Mouse (Mus musculus) hindbrain, embryonic 13.5 days (tissue): ENCODE measurements around the gene Cyp24a1. TPM values are rescaled to one million over a fixed set of nuclear protein-coding genes. Genes with fewer than 3 reads are reported as not detected.
A peak's percentile ranks its signal among the peaks of the same experiment; 100 is the strongest.

Experiments
- ATAC-seq: fragments of 200-750 bp; cut with Nextera tagmentation; 2 replicates; pipeline ENCODE4 v1.8.0; 2017; ENCODE audit warnings: moderate TSS enrichment; ENCODE audit not compliant: low FRiP score
- H3K27ac ChIP-seq: fragments of 300-500 bp; sonication (generic); 2 replicates; pipeline ENCODE4 v1.5.1; 2015; ENCODE audit warnings: inconsistent platforms, mild to moderate bottlenecking, moderate library complexity
- H3K27me3 ChIP-seq: fragments of 300-500 bp; sonication (generic); 2 replicates; pipeline ENCODE4 v1.6.1; 2015; ENCODE audit warnings: mild to moderate bottlenecking, inconsistent platforms
- H3K36me3 ChIP-seq: fragments of 300-500 bp; sonication (generic); 2 replicates; pipeline ENCODE4 v1.6.1; 2015; ENCODE audit warnings: mild to moderate bottlenecking, inconsistent platforms
- H3K4me1 ChIP-seq: fragments of 300-500 bp; sonication (generic); replicated peaks from 2 replicates; pipeline ENCODE4 v1.6.1; 2015; ENCODE audit warnings: inconsistent platforms
- H3K4me2 ChIP-seq: fragments of 300-500 bp; sonication (generic); 2 replicates; pipeline ENCODE4 v1.6.1; 2015; ENCODE audit warnings: inconsistent platforms, mild to moderate bottlenecking, moderate library complexity
- H3K4me3 ChIP-seq: fragments of 300-500 bp; sonication (generic); 2 replicates; pipeline ENCODE4 v1.5.1; 2015; ENCODE audit warnings: mild to moderate bottlenecking, inconsistent platforms
- H3K9ac ChIP-seq: fragments of 300-500 bp; sonication (generic); 2 replicates; pipeline ENCODE4 v1.6.1; 2015; ENCODE audit warnings: mild to moderate bottlenecking, inconsistent platforms
- H3K9me3 ChIP-seq: fragments of 300-500 bp; sonication (generic); 2 replicates; pipeline ENCODE4 v1.6.1; 2016; ENCODE audit warnings: inconsistent platforms
- WGBS: fragments of 180-500 bp; shearing (Covaris S2); methylation state at CpG from one replicate; pipeline ENCODE4 v1.1.7; 2015; 5-methylcytosine and 5-hydroxymethylcytosine counted together
- polyA plus RNA-seq: library from polyadenylated mRNA; unstranded; fragments of >200 nt; fragmentation: Nextera tagmentation; extraction: Ambion mirVana; gene quantifications from 2 replicates; pipeline ENCODE4 v1.2.1, GENCODE M21; 2015

The Cyp24a1 gene
- polyA plus RNA-seq, 1 experiment from 2014 or later, result not detected

- Histone ChIP-seq H3K4me3 (no peak overlapping the region), H3K36me3 (no peaks in the 10 kb centered on the region), H3K27me3 (peaks cover 25% of the 10 kb centered on the region; the same call in 1 of the 2 replicates), H3K4me2 (peak overlapping the region; percentile 23), H3K4me1 (peaks cover 6% of the 10 kb centered on the region), H3K27ac (peak overlapping the region; percentile 10; the same call in 1 of the 2 replicates), H3K9me3 (no peaks in the 10 kb centered on the region), H3K9ac (0 out of 2 replicates have a peak overlapping the region, but pooled peaks have one; percentile 14)
- ATAC-seq, result no peak
- WGBS, result 49% methylated on average over 7 of the region's 7 CpGs
Observed at GRCm38 (mm10) chr2:170487202-170487601, 9.7 kb downstream of the Cyp24a1 start.

GRCm38 (mm10) chr2:170483914-170484313 is 13.0 kb downstream of the Cyp24a1 start:
- no peak overlapping the region for H3K4me2 ChIP-seq
- ATAC-seq, result no peak
- WGBS, result 80% methylated on average over 11 of the region's 11 CpGs

GRCm38 (mm10) chr2:170482019-170482540 is 14.9 kb downstream of the Cyp24a1 start:
- H3K9me3 ChIP-seq, result no peaks in the 10 kb centered on the region
- H3K9ac ChIP-seq, result no peak overlapping the region
- H3K4me1 ChIP-seq, result no peaks in the 10 kb centered on the region
- ATAC-seq, result no peak
- no peak overlapping the region for H3K27ac ChIP-seq
- peaks cover 10% of the 10 kb centered on the region; the same call in 1 of the 2 replicates for H3K27me3 ChIP-seq
- no peak overlapping the region for H3K4me2 ChIP-seq
- 72% methylated on average over 10 of the region's 10 CpGs for WGBS
- no peak overlapping the region for H3K4me3 ChIP-seq
- H3K36me3 ChIP-seq, result no peaks in the 10 kb centered on the region

More at GRCm38 (mm10) chr2:170483914-170484313, 13.0 kb downstream of the Cyp24a1 start:
- Histone ChIP-seq H3K9ac (no peak overlapping the region), H3K27me3 (peaks cover 10% of the 10 kb centered on the region; the same call in 1 of the 2 replicates), H3K36me3 (no peaks in the 10 kb centered on the region), H3K9me3 (no peaks in the 10 kb centered on the region), H3K4me1 (peaks cover 6% of the 10 kb centered on the region), H3K4me3 (no peak overlapping the region), H3K27ac (no peak overlapping the region)

GRCm38 (mm10) chr2:170476643-170477042 is 20.3 kb downstream of the Cyp24a1 start:
- no peaks in the 10 kb centered on the region for H3K36me3 ChIP-seq
- no peak overlapping the region for H3K9ac ChIP-seq
- H3K9me3 ChIP-seq, result no peaks in the 10 kb centered on the region
- 86% methylated on average over 8 of the region's 8 CpGs for WGBS
- no peak for ATAC-seq
- no peak overlapping the region for H3K27ac ChIP-seq
- H3K4me3 ChIP-seq, result no peak overlapping the region
- no peak overlapping the region for H3K4me2 ChIP-seq
- no peaks in the 10 kb centered on the region for H3K27me3 ChIP-seq
- H3K4me1 ChIP-seq, result no peaks in the 10 kb centered on the region

GRCm38 (mm10) chr2:170476215-170476614 is 20.7 kb downstream of the Cyp24a1 start:
- Histone ChIP-seq H3K4me2 (no peak overlapping the region), H3K9me3 (no peaks in the 10 kb centered on the region), H3K4me3 (no peak overlapping the region), H3K27ac (no peak overlapping the region), H3K4me1 (no peaks in the 10 kb centered on the region), H3K27me3 (no peaks in the 10 kb centered on the region), H3K9ac (no peak overlapping the region), H3K36me3 (no peaks in the 10 kb centered on the region)
- ATAC-seq, result no peak
- 84% methylated on average over 11 of the region's 11 CpGs for WGBS

GRCm38 (mm10) chr2:170475164-170475563 is 21.8 kb downstream of the Cyp24a1 start:
- H3K4me2 ChIP-seq, result no peak overlapping the region
- H3K4me1 ChIP-seq, result no peaks in the 10 kb centered on the region
- H3K9ac ChIP-seq, result no peak overlapping the region
- 49% methylated on average over 3 of the region's 3 CpGs for WGBS
- H3K27ac ChIP-seq, result no peak overlapping the region
- H3K4me3 ChIP-seq, result no peak overlapping the region
- no peaks in the 10 kb centered on the region for H3K36me3 ChIP-seq
- H3K27me3 ChIP-seq, result peaks cover 7% of the 10 kb centered on the region; the same call in 1 of the 2 replicates
- ATAC-seq, result no peak
- H3K9me3 ChIP-seq, result no peaks in the 10 kb centered on the region

DNA sequence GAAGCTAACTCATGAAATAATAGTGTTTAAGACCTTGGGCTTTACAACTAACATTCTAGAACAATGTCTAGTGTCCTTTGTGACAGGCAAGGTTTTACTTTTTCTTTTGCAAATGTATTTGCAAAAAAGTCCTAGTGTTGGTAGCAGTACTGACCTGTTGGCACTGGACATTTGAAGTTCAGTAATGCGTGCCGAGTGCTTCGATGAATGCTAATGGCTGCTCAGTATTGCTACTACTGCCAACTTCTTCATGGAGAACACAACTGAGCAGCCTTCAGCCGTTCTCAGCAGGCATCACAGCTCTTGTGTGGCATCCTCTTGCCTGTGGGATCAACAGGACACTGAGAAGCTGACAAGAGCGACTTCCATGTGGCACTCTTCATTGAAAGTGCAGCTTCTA is 22.8 kb downstream of the Cyp24a1 start:
- ATAC-seq, result no peak
- Histone ChIP-seq H3K9ac (no peak overlapping the region), H3K27me3 (peaks cover 15% of the 10 kb centered on the region; the same call in 1 of the 2 replicates), H3K4me3 (no peak overlapping the region), H3K4me2 (no peak overlapping the region), H3K4me1 (peaks cover 6% of the 10 kb centered on the region), H3K9me3 (no peaks in the 10 kb centered on the region), H3K27ac (no peak overlapping the region), H3K36me3 (no peaks in the 10 kb centered on the region)
- WGBS, result 92% methylated on average over 5 of the region's 5 CpGs

GRCm38 (mm10) chr2:170470591-170470990 is 26.4 kb downstream of the Cyp24a1 start:
- Histone ChIP-seq H3K4me3 (no peak overlapping the region), H3K4me1 (peaks cover 6% of the 10 kb centered on the region), H3K9me3 (no peaks in the 10 kb centered on the region), H3K27me3 (peaks cover 25% of the 10 kb centered on the region; the same call in 1 of the 2 replicates), H3K27ac (no peak overlapping the region), H3K36me3 (no peaks in the 10 kb centered on the region), H3K9ac (no peak overlapping the region), H3K4me2 (no peak overlapping the region)
- ATAC-seq, result no peak
- 76% methylated on average over 5 of the region's 5 CpGs for WGBS

- WGBS, result 12% methylated on average over 10 of the region's 10 CpGs
- no peak for ATAC-seq
- peaks cover 6% of the 10 kb centered on the region for H3K4me1 ChIP-seq
Observed at GRCm38 (mm10) chr2:170469616-170470308, 27.2 kb downstream of the Cyp24a1 start.

GRCm38 (mm10) chr2:170468009-170468408 is 28.9 kb downstream of the Cyp24a1 start:
- H3K4me1 ChIP-seq, result peaks cover 6% of the 10 kb centered on the region
- no peak overlapping the region for H3K9ac ChIP-seq
- peaks cover 25% of the 10 kb centered on the region; the same call in 1 of the 2 replicates for H3K27me3 ChIP-seq
- H3K36me3 ChIP-seq, result no peaks in the 10 kb centered on the region
- no peak for ATAC-seq
- H3K4me2 ChIP-seq, result no peak overlapping the region
- no peak overlapping the region for H3K27ac ChIP-seq
- no peak overlapping the region for H3K4me3 ChIP-seq
- no peaks in the 10 kb centered on the region for H3K9me3 ChIP-seq

More at GRCm38 (mm10) chr2:170469616-170470308, 27.2 kb downstream of the Cyp24a1 start:
- Histone ChIP-seq H3K9me3 (no peaks in the 10 kb centered on the region), H3K27ac (no peak overlapping the region), H3K9ac (no peak overlapping the region), H3K36me3 (no peaks in the 10 kb centered on the region), H3K4me2 (peak overlapping the region; percentile 27), H3K4me3 (no peak overlapping the region), H3K27me3 (peaks cover 25% of the 10 kb centered on the region; the same call in 1 of the 2 replicates)

DNA sequence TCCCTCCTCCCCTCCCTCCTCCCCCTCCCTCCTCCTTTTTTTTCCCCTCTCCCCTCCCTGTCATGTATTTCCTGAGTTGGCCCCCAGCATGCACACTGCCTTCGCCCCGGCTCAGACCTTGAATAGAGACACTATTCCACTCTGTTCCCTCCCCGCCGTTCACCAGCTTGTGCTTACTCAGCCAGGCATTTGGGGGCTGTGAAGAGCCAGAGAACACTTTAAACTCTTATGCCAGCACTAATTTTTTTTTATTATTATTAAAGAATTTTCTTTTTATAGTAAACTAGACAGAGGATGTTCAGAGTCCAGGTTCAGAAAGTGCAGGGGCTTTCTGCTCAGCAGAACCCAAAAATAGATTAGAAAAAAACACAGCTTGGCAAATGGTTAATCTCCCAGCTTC is 32.1 kb downstream of the Cyp24a1 start:
- Histone ChIP-seq H3K4me1 (peaks cover 6% of the 10 kb centered on the region), H3K9ac (no peak overlapping the region), H3K27me3 (peaks cover 15% of the 10 kb centered on the region; the same call in 1 of the 2 replicates), H3K27ac (no peak overlapping the region), H3K36me3 (no peaks in the 10 kb centered on the region), H3K4me3 (no peak overlapping the region), H3K4me2 (no peak overlapping the region), H3K9me3 (no peaks in the 10 kb centered on the region)
- 56% methylated on average over 4 of the region's 4 CpGs for WGBS
- no peak for ATAC-seq

GRCm38 (mm10) chr2:170461652-170462051 is 35.3 kb downstream of the Cyp24a1 start:
- H3K36me3 ChIP-seq, result no peaks in the 10 kb centered on the region
- no peaks in the 10 kb centered on the region for H3K9me3 ChIP-seq
- H3K4me3 ChIP-seq, result no peak overlapping the region
- WGBS, result 69% methylated on average over 7 of the region's 7 CpGs
- H3K27me3 ChIP-seq, result no peaks in the 10 kb centered on the region
- no peak overlapping the region for H3K9ac ChIP-seq
- ATAC-seq, result no peak
- H3K4me1 ChIP-seq, result no peaks in the 10 kb centered on the region
- no peak overlapping the region for H3K4me2 ChIP-seq
- no peak overlapping the region for H3K27ac ChIP-seq

GRCm38 (mm10) chr2:170459805-170460204 is 37.1 kb downstream of the Cyp24a1 start:
- ATAC-seq, result no peak
- 19% methylated on average over 9 of the region's 9 CpGs for WGBS
- no peak overlapping the region for H3K4me3 ChIP-seq

More at GRCm38 (mm10) chr2:170459805-170460204, 37.1 kb downstream of the Cyp24a1 start:
- Histone ChIP-seq H3K9me3 (no peaks in the 10 kb centered on the region), H3K4me2 (no peak overlapping the region), H3K4me1 (no peaks in the 10 kb centered on the region), H3K9ac (no peak overlapping the region), H3K27ac (no peak overlapping the region), H3K27me3 (0 out of 2 replicates have a peak, but pooled peaks cover 6% of the 10 kb centered on the region), H3K36me3 (no peaks in the 10 kb centered on the region)
